In the genomic region with DNA sequence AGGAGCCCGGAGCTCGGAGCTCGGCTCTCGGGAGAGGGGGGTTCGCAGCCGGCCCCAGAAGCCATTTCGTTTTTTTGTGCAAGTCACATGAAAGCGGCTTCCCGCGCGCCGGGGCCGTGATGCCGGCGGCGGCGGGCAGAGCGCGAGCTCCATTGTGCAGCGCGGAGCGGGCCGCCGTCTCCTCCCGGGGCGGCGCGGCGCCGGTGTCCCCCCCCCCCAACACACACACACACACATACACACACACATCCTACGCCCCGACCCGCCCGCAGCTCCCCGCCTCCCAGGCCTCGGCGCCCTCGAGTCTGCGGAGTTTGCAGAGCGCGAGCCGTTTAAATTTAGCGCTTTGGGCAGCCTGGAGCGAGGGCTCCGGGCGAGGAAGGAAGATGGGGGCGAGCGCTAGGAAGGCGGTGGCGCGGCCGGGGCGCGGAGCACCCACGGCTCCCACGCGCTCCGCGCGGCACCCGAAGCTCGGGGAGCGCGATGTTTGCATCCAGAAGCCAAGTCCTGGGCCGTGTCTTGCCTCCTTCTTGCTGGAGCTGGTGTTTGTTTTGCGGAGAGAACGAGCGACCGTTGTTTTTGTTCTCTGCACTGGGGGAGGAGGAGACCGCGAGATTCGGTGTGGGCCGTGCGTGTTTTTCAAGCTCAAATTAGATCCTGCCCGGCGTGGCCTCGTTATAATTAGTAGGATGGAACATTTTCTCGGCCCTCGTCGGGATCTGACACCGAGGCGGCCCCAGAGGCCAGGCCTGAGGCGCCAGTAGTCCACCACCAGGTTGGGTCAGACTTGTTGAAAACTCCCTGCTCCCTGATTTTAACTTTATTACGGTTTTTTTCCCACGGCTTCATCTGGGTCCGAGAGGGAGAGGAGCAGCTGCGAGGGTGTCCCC, we compare ENCODE assay signal across 8 mouse cellular contexts. TPM values are rescaled to one million over a fixed set of nuclear protein-coding genes. Genes with fewer than 3 reads are reported as not detected.
A peak's percentile ranks its signal among the peaks of the same experiment; 100 is the strongest.
DNase-seq lines count a peak whose midpoint lies in the region; ATAC-seq and TF ChIP-seq lines count a peak whose summit lies in the region.

No protein-coding gene starts in this region.

- peaks cover 4% of the 10 kb centered on the region; the same call in 1 of the 2 replicates for H3K79me2 ChIP-seq in macrophage (ENCODE audit: inconsistent target)

- peaks cover 34% of the 10 kb centered on the region for H3K36me3 ChIP-seq in G1E (replicated peaks)
- H3K36me3 ChIP-seq in hindbrain, embryonic 13.5 days, result no peaks in the 10 kb centered on the region
- no peaks in the 10 kb centered on the region for H3K36me3 ChIP-seq in macrophage (ENCODE audit: inconsistent target)

- WGBS in hindbrain, embryonic 13.5 days, result under 1% methylated on average over 58 of the region's 87 CpGs
- 2% methylated on average over 71 of the region's 87 CpGs for WGBS in macrophage (ENCODE audit: missing documents)

- no peak for ATAC-seq in G1E (ENCODE audit: extremely low read depth, insufficient number of reproducible peaks, low FRiP score, poor library complexity, severe bottlenecking)
- no peak for ATAC-seq in hindbrain, embryonic 13.5 days (ENCODE audit: low FRiP score)

- peak overlapping the region; percentile 89 for H3K4me3 ChIP-seq in G1E (ENCODE audit: low read depth, low read length)
- H3K4me3 ChIP-seq in hindbrain, embryonic 13.5 days, result peak overlapping the region; percentile 77
- H3K4me3 ChIP-seq in left cerebral cortex, adult 2 months, result peak overlapping the region; percentile 86
- H3K4me3 ChIP-seq in macrophage (ENCODE audit: inconsistent target), result peak overlapping the region; percentile 39

- H3K9me3 ChIP-seq in G1E (replicated peaks), result no peaks in the 10 kb centered on the region
- no peaks in the 10 kb centered on the region for H3K9me3 ChIP-seq in hindbrain, embryonic 13.5 days

- DNase-seq in G1E (ENCODE audit: low spot score), result peak; percentile 54
- DNase-seq in cerebellum, adult 11-12 months, result peak; percentile 54
- DNase-seq in forelimb bud, embryonic 11.5 days (ENCODE audit: low read depth, low spot score), result peak; percentile 43
- DNase-seq in left cerebral cortex, adult 2 months (ENCODE audit: extremely low spot score in 1 of 2, low spot score in 2 of 2), result peak; percentile 60 to 65
- peak; percentile 66 for DNase-seq in right cerebral cortex, postnatal 14 days
- DNase-seq in yolk sac, embryonic 10.5 days (ENCODE audit: low spot score), result peak; percentile 67

- peak overlapping the region; percentile 98 for H3K27ac ChIP-seq in hindbrain, embryonic 13.5 days
- peak overlapping the region; percentile 96 for H3K27ac ChIP-seq in left cerebral cortex, adult 2 months
- no peak overlapping the region for H3K27ac ChIP-seq in macrophage

- H3K4me2 ChIP-seq in hindbrain, embryonic 13.5 days, result peak overlapping the region; percentile 92

- intact Hi-C loops in left cerebral cortex, adult 2 months (cut with DNase I), result loop anchor here (1.0 kb wide), 2 partner anchors 19 to 88 kb away; no protein-coding TSS in a partner anchor

- no peak for TF ChIP-seq CTCF in G1E (IDR thresholded peaks at IDR 0.05; ENCODE audit: low read depth, low read length)
- no peak for TF ChIP-seq CTCF in left cerebral cortex, adult 2 months (IDR thresholded peaks at IDR 0.05)

- no peaks in the 10 kb centered on the region for H3K27me3 ChIP-seq in G1E (ENCODE audit: insufficient read depth, low read length)
- no peaks in the 10 kb centered on the region for H3K27me3 ChIP-seq in hindbrain, embryonic 13.5 days

- H3K9ac ChIP-seq in hindbrain, embryonic 13.5 days, result peak overlapping the region; percentile 92

- H3K4me1 ChIP-seq in G1E (ENCODE audit: insufficient read depth, low read depth, low read length), result peaks cover 40% of the 10 kb centered on the region
- peaks cover 40% of the 10 kb centered on the region for H3K4me1 ChIP-seq in hindbrain, embryonic 13.5 days (replicated peaks)

RNA-seq across cellular contexts. Expression of a gene that starts 1.6 kb away (rescaled TPM):
- 33.9 and 41.0 TPM in 2 replicates for total RNA-seq in G1E (2014; fragmentation: Nextera tagmentation)
- total RNA-seq in G1E (2017), result 13.4 and 14.8 TPM in 2 replicates
- polyA plus RNA-seq in G1E (2012), result 41.1 and 49.4 TPM in 2 replicates
- 47.1 and 48.6 TPM in 2 replicates for polyA plus RNA-seq in hindbrain, embryonic 13.5 days (2015; fragmentation: Nextera tagmentation; extraction: Ambion mirVana)
- 10 to 100 TPM; 65.4 to 68.2 TPM for total RNA-seq in left cerebral cortex, adult 2 months (2021)
- 10 to 100 TPM in 3 of 26 experiments, 1 to 10 TPM in 22, under 1 TPM in 1; 0.88 to 16.4 (median 3.6) TPM for total RNA-seq in macrophage (2018; cell fraction: chromatin; rRNA removed)
- 1 to 10 TPM in 15 of 26 experiments, under 1 TPM in 11; 0.19 to 3.5 (median 1.1) TPM for total RNA-seq in macrophage (2018; cell fraction: cytosol; rRNA removed)
- 10 to 100 TPM in 4 of 26 experiments, 1 to 10 TPM in 18, under 1 TPM in 4; 0.45 to 21.1 (median 3.1) TPM for total RNA-seq in macrophage (2018; cell fraction: nucleus; rRNA removed)
- polyA plus RNA-seq in macrophage (2018), result 2.2 to 3.5 TPM (median 2.3 TPM) in 3 replicates

RNA-seq across cellular contexts. Expression of a gene that starts 49.4 kb away (rescaled TPM):
- total RNA-seq in G1E (2014; fragmentation: Nextera tagmentation), result 42.8 and 42.9 TPM in 2 replicates
- 3.9 TPM in 2 replicates for total RNA-seq in G1E (2017)
- polyA plus RNA-seq in G1E (2012), result 13.2 and 15.8 TPM in 2 replicates
- 18.4 and 19.5 TPM in 2 replicates for polyA plus RNA-seq in hindbrain, embryonic 13.5 days (2015; fragmentation: Nextera tagmentation; extraction: Ambion mirVana)
- total RNA-seq in left cerebral cortex, adult 2 months (2021), result 10 to 100 TPM; 20.5 to 20.8 TPM
- total RNA-seq in macrophage (2018; cell fraction: chromatin; rRNA removed), result 100 to 1,000 TPM in 21 of 26 experiments, 10 to 100 TPM in 5; 71.3 to 175 (median 120) TPM
- 10 to 100 TPM; 18.5 to 34.3 (median 27.3) TPM for total RNA-seq in macrophage (2018; cell fraction: cytosol; rRNA removed)
- total RNA-seq in macrophage (2018; cell fraction: nucleus; rRNA removed), result 100 to 1,000 TPM in 6 of 26 experiments, 10 to 100 TPM in 20; 56.0 to 205 (median 84.2) TPM
- polyA plus RNA-seq in macrophage (2018), result 14.4 to 26.9 TPM (median 18.7 TPM) in 3 replicates

Comparison
In these comparisons a context has a peak if more than half of its experiments do, and no peak if none do; other contexts are left out.
1. H3K4me3 ChIP-seq: peak in every context shown above with its lines; median percentile 89 in G1E; 86 in left cerebral cortex, adult 2 months; 77 in hindbrain, embryonic 13.5 days; 39 in macrophage.